8 mouse cellular contexts compared by ENCODE assay signal in genomic region chr5:134313451-134314067, GRCm38 (mm10). TPM values are rescaled to one million over a fixed set of nuclear protein-coding genes. Genes with fewer than 3 reads are reported as not detected.
DNase-seq lines count a peak whose midpoint lies in the region; ATAC-seq lines count a peak whose summit lies in the region.

No protein-coding gene starts in this region.

- DNase-seq in adipocyte (ENCODE audit: low spot score) = peak; percentile 97
- DNase-seq in embryo, embryonic 10 days (ENCODE audit: low spot score) = peak; percentile 96
- DNase-seq in gastrocnemius, postnatal 14 days = peak; percentile 97
- DNase-seq in intestine, embryonic 14.5 days (ENCODE audit: low spot score) = peak; percentile 97
- DNase-seq in left cerebral cortex, postnatal 14 days (ENCODE audit: low spot score in 2 of 2) = peak; percentile 90 to 95
- peak; percentile 99 for DNase-seq in mesoderm, embryonic 11.5 days (ENCODE audit: low read depth, low spot score)
- DNase-seq in right cerebral cortex, postnatal 36 days (ENCODE audit: low spot score in 2 of 2) = peak; percentile 87 to 88
- DNase-seq in yolk sac, embryonic 10.5 days (ENCODE audit: low spot score) = peak; percentile 97

- H3K9ac ChIP-seq in intestine, embryonic 14.5 days (ENCODE audit: low read length) = peak overlapping the region; percentile 100

- peak overlapping the region; percentile 98 for H3K4me3 ChIP-seq in intestine, embryonic 14.5 days (ENCODE audit: low read depth, low read length)

- 0 out of 2 replicates have a peak, but pooled peaks cover 3% of the 10 kb centered on the region for H3K9me3 ChIP-seq in intestine, embryonic 14.5 days (ENCODE audit: control insufficient read depth, low read length)

- H3K4me1 ChIP-seq in intestine, embryonic 14.5 days (replicated peaks; ENCODE audit: control insufficient read depth, insufficient read depth, low read length) = peaks cover 20% of the 10 kb centered on the region

- ATAC-seq in intestine, embryonic 14.5 days (replicated peaks; ENCODE audit: low FRiP score, low TSS enrichment, low read depth) = peak; percentile 81

- H3K36me3 ChIP-seq in intestine, embryonic 14.5 days (ENCODE audit: control insufficient read depth, insufficient read depth, low read length) = peaks cover 24% of the 10 kb centered on the region

- no peaks in the 10 kb centered on the region for H3K27me3 ChIP-seq in intestine, embryonic 14.5 days (replicated peaks; ENCODE audit: control insufficient read depth, insufficient read depth, low read length)

- intact Hi-C loops in gastrocnemius, postnatal 14 days (cut with DNase I; ENCODE audit: low total_unique reads) = no loop called here
- intact Hi-C loops in left cerebral cortex, postnatal 14 days (cut with DNase I) = no loop called here

- peak overlapping the region; percentile 74 for H3K4me2 ChIP-seq in intestine, embryonic 14.5 days (ENCODE audit: low read length)

- under 1% methylated on average over 68 of the region's 68 CpGs for WGBS in intestine, embryonic 14.5 days

- peak overlapping the region; percentile 100 for H3K27ac ChIP-seq in intestine, embryonic 14.5 days (ENCODE audit: low read depth)

RNA-seq across cellular contexts. Expression of gene Gtf2i, which starts 1.0 kb away (rescaled TPM):
- total RNA-seq in gastrocnemius, postnatal 14 days (2021) = 100 to 1,000 TPM; 119 to 134 TPM
- polyA plus RNA-seq in intestine, embryonic 14.5 days (2014; fragmentation: Nextera tagmentation; extraction: Ambion mirVana) = 145 and 157 TPM in 2 replicates
- total RNA-seq in left cerebral cortex, postnatal 14 days (2021) = 100 to 1,000 TPM; 205 to 240 TPM

Comparison
In these comparisons a context has a peak if more than half of its experiments do, and no peak if none do; other contexts are left out.
1. Peak in every context shown above with its lines: DNase-seq, ATAC-seq, H3K4me3 ChIP-seq and H3K27ac ChIP-seq.